In the genomic region with DNA sequence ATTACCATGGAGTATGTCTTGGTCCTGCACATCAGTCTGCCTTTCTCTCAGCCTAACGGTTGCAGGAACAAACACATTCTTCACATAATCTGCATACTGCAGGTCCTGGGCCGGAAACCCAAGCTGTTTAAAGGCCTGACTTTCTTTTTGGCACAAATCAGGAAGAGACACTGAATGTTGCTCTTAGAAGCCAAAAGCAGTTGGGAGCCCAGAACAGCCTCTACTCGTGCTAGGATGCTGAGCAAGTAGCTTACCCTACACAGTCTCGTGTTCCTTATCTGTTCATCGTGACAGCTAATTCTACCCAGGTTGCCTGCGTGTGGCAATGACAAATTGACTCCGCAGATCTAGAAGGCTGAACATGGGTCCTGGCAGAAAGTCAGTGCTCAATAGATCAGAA, we compare ENCODE assay signal across 19 mouse cellular contexts. TPM values are rescaled to one million over a fixed set of nuclear protein-coding genes. Genes with fewer than 3 reads are reported as not detected.
"Had no signal": no experiment of that assay in that cellular context is flagged by ENCODE, and none has a peak within 500 bp of the region (broad histone marks: within the 10 kb centered on the region; RNA-seq: fewer than 3 reads in every experiment).

No protein-coding gene starts in this region.

- H3K4me3 ChIP-seq: kidney, embryonic 15.5 days; limb, embryonic 12.5 days; liver, embryonic 13.5 days; lung, embryonic 15.5 days; megakaryocyte, embryonic 14.5 days; midbrain, embryonic 12.5 days had no signal

- H3K27ac ChIP-seq: kidney, embryonic 15.5 days; limb, embryonic 12.5 days; liver, embryonic 13.5 days; lung, embryonic 15.5 days; midbrain, embryonic 12.5 days had no signal

- H3K27me3 ChIP-seq: kidney, embryonic 15.5 days; limb, embryonic 12.5 days; liver, embryonic 13.5 days; lung, embryonic 15.5 days; midbrain, embryonic 12.5 days had no signal

- H3K9me3 ChIP-seq: kidney, embryonic 15.5 days; limb, embryonic 12.5 days; liver, embryonic 13.5 days; lung, embryonic 15.5 days; midbrain, embryonic 12.5 days had no signal

- DNase-seq: kidney, adult 2 months; kidney, postnatal 25 days; liver; liver, embryonic 13.5 days; liver, postnatal 0 days; lung, postnatal 14 days; thymus, adult 18-20 months; thymus, postnatal 25 days had no signal

- H3K36me3 ChIP-seq: kidney, embryonic 15.5 days; limb, embryonic 12.5 days; liver, embryonic 13.5 days; lung, embryonic 15.5 days; midbrain, embryonic 12.5 days had no signal

- ATAC-seq: liver, postnatal 0 days had no signal

RNA-seq across cellular contexts. Expression of a gene that starts 3.0 kb away (rescaled TPM):
- polyA plus RNA-seq: macrophage had no signal

RNA-seq across cellular contexts. Expression of a gene that starts 28.6 kb away (rescaled TPM):
- total RNA-seq: layer of hippocampus, postnatal 14 days; left cerebral cortex, adult 8-10 months; left cerebral cortex, postnatal 36 days; midbrain, postnatal 0 days had no signal
- polyA plus RNA-seq: limb, embryonic 12.5 days; macrophage; midbrain, embryonic 12.5 days; midbrain, postnatal 0 days; neural tube, embryonic 14.5 days had no signal
